Mouse (Mus musculus): ENCODE measurements around the gene Mon1a. TPM values are rescaled to one million over a fixed set of nuclear protein-coding genes. Genes with fewer than 3 reads are reported as not detected.

The Mon1a gene
- polyA plus RNA-seq, 1 experiment from 2014 or later: 21.8 TPM

GRCm38 (mm10) chr9:107901627-107901914 lies 13.6 kb downstream of the Mon1a start:
- peaks cover 5% of the 10 kb centered on the region; the same call in 1 of the 2 replicates for H3K27me3 ChIP-seq (ENCODE audit: control insufficient read depth, insufficient read depth, low read length)
- peak overlapping the region; percentile 56 for H3K4me2 ChIP-seq (ENCODE audit: low read length)
- H3K4me3 ChIP-seq (replicated peaks; ENCODE audit: low read depth, low read length): peak overlapping the region; percentile 22
- peaks cover 3% of the 10 kb centered on the region for H3K4me1 ChIP-seq (ENCODE audit: control insufficient read depth, insufficient read depth, low read length)
- H3K9me3 ChIP-seq (ENCODE audit: control insufficient read depth, low read length): no peaks in the 10 kb centered on the region
- no peak for DNase-seq
- no peak for ATAC-seq (ENCODE audit: low FRiP score, low TSS enrichment)
- no peak overlapping the region for H3K27ac ChIP-seq (replicated peaks; ENCODE audit: low read depth, low read length)
- peak overlapping the region; percentile 49; the same call in 1 of the 2 replicates for H3K9ac ChIP-seq (replicated peaks; ENCODE audit: low read length)
- H3K36me3 ChIP-seq (ENCODE audit: control insufficient read depth, insufficient read depth, low read length): peaks cover 41% of the 10 kb centered on the region
- WGBS: 11% methylated on average over 17 of the region's 17 CpGs

- H3K27me3 ChIP-seq (ENCODE audit: control insufficient read depth, insufficient read depth, low read length): peaks cover 4% of the 10 kb centered on the region; the same call in 1 of the 2 replicates
- DNase-seq (peak; percentile 95), ATAC-seq (ENCODE audit: low FRiP score, low TSS enrichment) (peak; percentile 59; the same call in 1 of the 2 replicates)
- H3K9ac ChIP-seq (replicated peaks; ENCODE audit: low read length): no peak overlapping the region
- peaks cover 15% of the 10 kb centered on the region for H3K4me1 ChIP-seq (ENCODE audit: control insufficient read depth, insufficient read depth, low read length)
- 2% methylated on average over 4 of the region's 4 CpGs for WGBS
- no peak overlapping the region for H3K4me2 ChIP-seq (ENCODE audit: low read length)
- peaks cover 27% of the 10 kb centered on the region for H3K36me3 ChIP-seq (ENCODE audit: control insufficient read depth, insufficient read depth, low read length)
- H3K4me3 ChIP-seq (replicated peaks; ENCODE audit: low read depth, low read length): no peak overlapping the region
- H3K9me3 ChIP-seq (ENCODE audit: control insufficient read depth, low read length): no peaks in the 10 kb centered on the region
- H3K27ac ChIP-seq (replicated peaks; ENCODE audit: low read depth, low read length): no peak overlapping the region
Observed at GRCm38 (mm10) chr9:107904726-107905125, 16.8 kb downstream of the Mon1a start.

- DNase-seq: peak; percentile 64
- peaks cover 15% of the 10 kb centered on the region for H3K4me1 ChIP-seq (ENCODE audit: control insufficient read depth, insufficient read depth, low read length)
- 0 out of 2 replicates have a peak within 1 kb of the TSS, but pooled peaks have one; percentile 7 for H3K4me3 ChIP-seq (replicated peaks; ENCODE audit: low read depth, low read length)
- H3K27ac ChIP-seq (replicated peaks; ENCODE audit: low read depth, low read length): no peak within 1 kb of the TSS
- ATAC-seq (ENCODE audit: low FRiP score, low TSS enrichment): no peak
- peak within 1 kb of the TSS; percentile 47 for H3K4me2 ChIP-seq (ENCODE audit: low read length)
- 21% methylated on average over 19 of the region's 19 CpGs for WGBS
- H3K9ac ChIP-seq (replicated peaks; ENCODE audit: low read length): peak within 1 kb of the TSS; percentile 30
- no peaks in the 10 kb centered on the region for H3K27me3 ChIP-seq (ENCODE audit: control insufficient read depth, insufficient read depth, low read length)
- H3K36me3 ChIP-seq (ENCODE audit: control insufficient read depth, insufficient read depth, low read length): peaks cover 19% of the 10 kb centered on the region
- H3K9me3 ChIP-seq (ENCODE audit: control insufficient read depth, low read length): no peaks in the 10 kb centered on the region
Observed at GRCm38 (mm10) chr9:107906252-107906966, 18.5 kb downstream of the Mon1a start, which contains the start of gene Mst1r. Mst1r (plus strand) TSS chr9:107906873.

GRCm38 (mm10) chr9:107906967-107907800 lies 19.2 kb downstream of the Mon1a start:
- ATAC-seq (ENCODE audit: low FRiP score, low TSS enrichment): no peak

GRCm38 (mm10) chr9:107907801-107908120 lies 19.8 kb downstream of the Mon1a start:
- DNase-seq (no peak), ATAC-seq (ENCODE audit: low FRiP score, low TSS enrichment) (no peak)
- WGBS: 79% methylated on average over 14 of the region's 14 CpGs
- 0 out of 2 replicates have a peak overlapping the region, but pooled peaks have one; percentile 8 for H3K4me2 ChIP-seq (ENCODE audit: low read length)
- H3K27ac ChIP-seq (replicated peaks; ENCODE audit: low read depth, low read length): no peak overlapping the region
- H3K36me3 ChIP-seq (ENCODE audit: control insufficient read depth, insufficient read depth, low read length): peaks cover 6% of the 10 kb centered on the region; the same call in 1 of the 2 replicates
- H3K27me3 ChIP-seq (ENCODE audit: control insufficient read depth, insufficient read depth, low read length): no peaks in the 10 kb centered on the region
- H3K4me1 ChIP-seq (ENCODE audit: control insufficient read depth, insufficient read depth, low read length): peaks cover 15% of the 10 kb centered on the region
- no peaks in the 10 kb centered on the region for H3K9me3 ChIP-seq (ENCODE audit: control insufficient read depth, low read length)
- peak overlapping the region; percentile 4; the same call in 1 of the 2 replicates for H3K9ac ChIP-seq (replicated peaks; ENCODE audit: low read length)
- H3K4me3 ChIP-seq (replicated peaks; ENCODE audit: low read depth, low read length): no peak overlapping the region

More at GRCm38 (mm10) chr9:107906967-107907800, 19.2 kb downstream of the Mon1a start:
- 0 out of 2 replicates have a peak overlapping the region, but pooled peaks have one; percentile 7 for H3K4me3 ChIP-seq (replicated peaks; ENCODE audit: low read depth, low read length)
- H3K9ac ChIP-seq (replicated peaks; ENCODE audit: low read length): peak overlapping the region; percentile 30
- 46% methylated on average over 31 of the region's 31 CpGs for WGBS
- no peak overlapping the region for H3K27ac ChIP-seq (replicated peaks; ENCODE audit: low read depth, low read length)
- H3K9me3 ChIP-seq (ENCODE audit: control insufficient read depth, low read length): no peaks in the 10 kb centered on the region
- peak overlapping the region; percentile 47 for H3K4me2 ChIP-seq (ENCODE audit: low read length)
- H3K4me1 ChIP-seq (ENCODE audit: control insufficient read depth, insufficient read depth, low read length): peaks cover 15% of the 10 kb centered on the region
- H3K27me3 ChIP-seq (ENCODE audit: control insufficient read depth, insufficient read depth, low read length): no peaks in the 10 kb centered on the region
- DNase-seq: peak; percentile 21
- H3K36me3 ChIP-seq (ENCODE audit: control insufficient read depth, insufficient read depth, low read length): peaks cover 12% of the 10 kb centered on the region

- WGBS: 29% methylated on average over 18 of the region's 18 CpGs
- no peak overlapping the region for H3K4me3 ChIP-seq (replicated peaks; ENCODE audit: low read depth, low read length)
Observed at GRCm38 (mm10) chr9:107908410-107909158, 20.6 kb downstream of the Mon1a start.

GRCm38 (mm10) chr9:107910025-107910769 lies 22.2 kb downstream of the Mon1a start:
- H3K4me1 ChIP-seq (ENCODE audit: control insufficient read depth, insufficient read depth, low read length): peaks cover 15% of the 10 kb centered on the region
- H3K9me3 ChIP-seq (ENCODE audit: control insufficient read depth, low read length): no peaks in the 10 kb centered on the region
- ATAC-seq (ENCODE audit: low FRiP score, low TSS enrichment) (no peak), DNase-seq (no peak)
- H3K36me3 ChIP-seq (ENCODE audit: control insufficient read depth, insufficient read depth, low read length): no peaks in the 10 kb centered on the region
- no peak overlapping the region for H3K27ac ChIP-seq (replicated peaks; ENCODE audit: low read depth, low read length)
- H3K9ac ChIP-seq (replicated peaks; ENCODE audit: low read length): no peak overlapping the region
- no peak overlapping the region for H3K4me3 ChIP-seq (replicated peaks; ENCODE audit: low read depth, low read length)
- WGBS: 90% methylated on average over 15 of the region's 15 CpGs
- no peak overlapping the region for H3K4me2 ChIP-seq (ENCODE audit: low read length)
- H3K27me3 ChIP-seq (ENCODE audit: control insufficient read depth, insufficient read depth, low read length): no peaks in the 10 kb centered on the region

More at GRCm38 (mm10) chr9:107908410-107909158, 20.6 kb downstream of the Mon1a start:
- H3K36me3 ChIP-seq (ENCODE audit: control insufficient read depth, insufficient read depth, low read length): no peaks in the 10 kb centered on the region
- H3K27me3 ChIP-seq (ENCODE audit: control insufficient read depth, insufficient read depth, low read length): no peaks in the 10 kb centered on the region
- H3K27ac ChIP-seq (replicated peaks; ENCODE audit: low read depth, low read length): no peak overlapping the region
- DNase-seq: no peak
- peaks cover 15% of the 10 kb centered on the region for H3K4me1 ChIP-seq (ENCODE audit: control insufficient read depth, insufficient read depth, low read length)
- no peak for ATAC-seq (ENCODE audit: low FRiP score, low TSS enrichment)
- H3K9me3 ChIP-seq (ENCODE audit: control insufficient read depth, low read length): no peaks in the 10 kb centered on the region
- H3K9ac ChIP-seq (replicated peaks; ENCODE audit: low read length): no peak overlapping the region
- peak overlapping the region; percentile 17; the same call in 1 of the 2 replicates for H3K4me2 ChIP-seq (ENCODE audit: low read length)

Measured in midbrain, embryonic 14.5 days (tissue).